Mouse (Mus musculus): Measurements from ENCODE around the gene Atp5mpl.

Atp5mpl gene

DNA sequence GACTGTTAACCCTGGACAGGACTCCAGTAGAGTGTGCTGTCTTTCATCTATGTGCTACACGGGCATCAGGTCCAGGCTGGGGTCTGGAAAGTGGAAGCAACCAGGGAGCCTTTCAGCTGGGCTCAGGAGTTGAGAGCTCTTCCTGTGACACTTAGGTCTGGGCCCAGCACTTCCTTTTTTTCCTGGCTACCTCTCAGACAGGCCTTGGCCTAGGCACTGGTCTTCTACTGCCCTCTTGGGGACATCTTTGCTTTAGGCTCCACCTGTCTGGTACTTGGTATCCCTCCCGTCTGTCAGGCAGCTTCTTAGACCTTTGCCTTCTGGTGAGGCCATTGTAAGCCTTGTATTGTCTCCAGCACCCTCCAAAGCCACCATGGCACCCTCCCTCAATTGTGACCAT lies 20.1 kb downstream of the Atp5mpl start:
- peak; percentile 74 for DNase-seq (ENCODE audit: low spot score)

GRCm38 (mm10) chr12:111945765-111946655 lies 20.8 kb downstream of the Atp5mpl start:
- DNase-seq (ENCODE audit: low spot score): peak; percentile 22

GRCm38 (mm10) chr12:111945115-111945514 lies 21.7 kb downstream of the Atp5mpl start:
- DNase-seq (ENCODE audit: low spot score): peak; percentile 82

- DNase-seq (ENCODE audit: low spot score): peak; percentile 89
These were observed 22.5 kb downstream of the Atp5mpl start for GRCm38 (mm10) chr12:111944065-111944987.

- DNase-seq (ENCODE audit: low spot score): peak; percentile 65
These were observed 23.2 kb downstream of the Atp5mpl start for GRCm38 (mm10) chr12:111943421-111944064.

- peak; percentile 64 for DNase-seq (ENCODE audit: low spot score)
These were observed 28.1 kb downstream of the Atp5mpl start for GRCm38 (mm10) chr12:111938623-111939177.

DNA sequence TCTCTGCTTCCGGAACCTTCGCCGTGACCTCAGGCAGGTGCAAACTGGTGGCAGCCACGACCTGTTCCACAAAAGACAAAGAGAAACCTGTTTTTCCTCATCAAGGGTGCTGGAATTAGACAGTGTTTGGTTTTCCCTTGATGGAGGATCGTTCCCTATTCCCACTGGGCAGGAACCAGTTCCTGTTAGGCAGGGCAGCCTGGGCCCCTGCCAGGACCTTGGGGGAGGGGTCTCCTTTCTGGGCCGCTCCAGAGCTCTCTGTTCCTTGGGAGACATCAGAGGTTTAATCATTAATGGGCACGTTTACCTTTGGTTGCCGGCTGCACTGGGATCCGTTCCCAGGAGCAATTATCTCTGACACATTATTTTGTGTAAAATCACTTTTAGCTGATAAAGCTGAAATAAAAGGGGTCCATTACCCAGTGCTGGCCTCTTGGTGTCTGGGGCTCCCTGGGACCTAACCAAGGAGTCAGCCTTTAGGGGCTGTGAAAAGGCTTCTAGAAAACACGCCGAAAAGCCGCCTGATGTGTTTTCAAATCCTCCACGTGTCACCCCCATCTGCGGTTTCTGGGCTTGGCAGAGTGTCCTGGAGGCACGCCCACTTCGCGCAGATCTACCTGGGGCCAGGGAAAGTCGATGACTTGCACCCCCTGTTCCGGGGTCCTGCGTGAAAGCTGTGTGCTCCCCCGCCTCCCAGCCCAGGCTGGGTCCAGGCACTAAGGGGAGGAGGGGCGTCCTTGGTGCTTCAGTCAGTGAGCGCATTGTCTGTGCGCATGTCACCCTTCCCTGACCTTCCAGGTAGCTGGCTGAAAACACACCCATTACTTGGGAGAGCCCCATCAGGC lies 29.8 kb downstream of the Atp5mpl start:
- DNase-seq (ENCODE audit: low spot score): peak; percentile 83

DNA sequence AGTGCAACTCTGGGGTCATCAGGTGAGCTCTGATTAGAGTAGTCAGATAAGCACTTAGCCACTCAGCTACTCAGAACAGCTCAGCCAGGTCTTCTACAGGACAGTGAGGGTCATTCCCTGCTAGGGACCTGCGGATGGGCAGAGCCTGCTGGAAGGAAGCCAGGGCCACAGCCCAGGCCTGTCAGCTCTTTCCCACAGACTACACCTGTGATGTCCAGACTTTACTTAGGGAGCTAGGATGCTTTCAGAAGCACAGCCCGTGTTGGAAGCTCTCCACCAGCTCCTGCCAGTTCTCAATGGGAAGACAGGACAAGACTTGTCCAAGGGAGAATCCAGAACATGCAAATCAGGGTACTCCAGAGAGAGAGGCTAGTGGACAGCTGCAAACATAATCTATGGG lies 32.8 kb downstream of the Atp5mpl start:
- no peak for DNase-seq (ENCODE audit: low spot score)

DNA sequence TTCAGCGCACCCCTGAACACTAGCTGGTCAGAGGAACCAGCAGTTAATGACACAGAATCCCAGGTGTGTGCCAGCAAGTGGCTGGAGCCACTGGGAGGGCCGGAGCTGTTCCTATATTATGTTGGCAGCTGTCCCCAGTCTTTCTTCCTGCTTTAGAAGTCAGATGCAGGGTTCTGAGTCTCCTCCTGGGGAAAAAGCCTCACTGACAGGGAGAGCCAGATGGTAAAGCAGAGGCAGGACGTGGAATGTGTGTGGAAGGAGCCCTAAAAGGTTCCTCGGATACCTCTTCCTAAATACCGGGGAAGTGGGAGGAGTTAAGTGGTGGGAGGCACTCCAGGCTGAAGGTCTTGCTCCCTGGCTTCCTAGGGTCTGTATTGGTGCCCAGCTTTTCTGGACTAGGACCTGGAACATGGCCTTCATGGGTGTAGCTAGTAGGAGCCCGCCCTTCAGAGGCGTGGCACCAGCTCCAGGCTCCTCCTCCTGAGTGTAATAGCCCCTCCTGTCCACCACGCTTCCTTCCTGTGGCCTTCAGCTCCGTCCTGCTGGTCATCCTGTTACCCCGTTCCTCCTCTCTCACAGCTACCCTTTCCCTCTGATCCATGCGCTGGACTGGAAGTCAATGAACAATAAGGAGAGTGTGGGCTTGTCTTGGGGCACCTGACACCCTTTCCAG lies 33.6 kb downstream of the Atp5mpl start:
- peak; percentile 23 for DNase-seq (ENCODE audit: low spot score)

GRCm38 (mm10) chr12:111932513-111932912 lies 34.3 kb downstream of the Atp5mpl start:
- DNase-seq (ENCODE audit: low spot score): no peak

DNA sequence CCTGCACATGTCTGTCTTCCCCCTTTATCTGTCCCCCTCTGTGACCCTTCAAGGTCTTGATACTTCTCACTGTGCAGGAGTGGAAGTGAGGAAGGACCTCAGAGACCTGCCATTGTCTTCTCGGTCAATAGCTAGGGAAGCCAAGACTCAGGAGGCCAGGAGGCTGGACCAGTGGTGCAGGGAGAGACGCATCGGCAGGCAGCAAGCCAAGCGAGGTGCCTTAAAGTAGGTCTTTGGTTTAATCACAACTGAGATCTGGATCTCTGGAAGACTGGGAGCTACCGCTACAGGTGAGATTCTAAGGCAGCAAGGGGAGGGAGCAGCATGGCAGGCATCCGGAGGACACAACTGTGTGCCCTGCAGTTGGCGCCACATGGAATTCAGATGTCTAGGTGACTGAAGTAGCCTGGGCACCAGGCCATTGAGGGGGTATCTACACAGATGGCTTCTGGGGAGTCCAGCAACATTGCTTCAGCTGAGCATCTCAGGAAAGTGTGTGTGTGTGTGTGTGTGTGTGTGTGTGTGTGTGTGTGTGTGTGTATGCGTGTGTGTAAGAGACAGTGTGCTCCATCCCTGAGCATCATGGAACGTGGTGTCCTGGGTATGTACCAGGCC lies 35.3 kb downstream of the Atp5mpl start:
- no peak for DNase-seq (ENCODE audit: low spot score)

GRCm38 (mm10) chr12:111928411-111928966 lies 38.3 kb downstream of the Atp5mpl start:
- DNase-seq (ENCODE audit: low spot score): no peak

DNA sequence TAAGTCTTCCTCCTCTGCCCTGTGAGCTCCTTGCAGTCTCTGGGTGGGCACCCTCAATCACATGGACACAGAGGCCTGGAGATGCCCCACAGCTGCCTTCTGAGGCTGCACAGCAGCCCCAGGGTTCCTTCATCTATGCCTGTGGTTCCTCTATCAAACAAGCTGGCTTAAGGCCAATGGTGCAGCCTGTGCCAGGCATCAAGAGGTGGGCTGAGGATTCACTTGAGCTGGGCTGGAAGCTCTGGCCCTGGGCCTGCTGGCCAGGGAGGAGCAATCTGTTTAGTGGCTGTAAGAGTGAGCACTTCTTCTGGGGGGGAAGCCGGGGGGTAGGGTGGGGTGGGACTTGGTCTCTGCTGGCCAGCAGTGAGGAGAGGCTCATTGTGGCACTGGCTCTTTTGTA lies 39.4 kb downstream of the Atp5mpl start:
- DNase-seq (ENCODE audit: low spot score): no peak

GRCm38 (mm10) chr12:111923117-111923516 lies 43.7 kb downstream of the Atp5mpl start:
- no peak for DNase-seq (ENCODE audit: low spot score)

DNA sequence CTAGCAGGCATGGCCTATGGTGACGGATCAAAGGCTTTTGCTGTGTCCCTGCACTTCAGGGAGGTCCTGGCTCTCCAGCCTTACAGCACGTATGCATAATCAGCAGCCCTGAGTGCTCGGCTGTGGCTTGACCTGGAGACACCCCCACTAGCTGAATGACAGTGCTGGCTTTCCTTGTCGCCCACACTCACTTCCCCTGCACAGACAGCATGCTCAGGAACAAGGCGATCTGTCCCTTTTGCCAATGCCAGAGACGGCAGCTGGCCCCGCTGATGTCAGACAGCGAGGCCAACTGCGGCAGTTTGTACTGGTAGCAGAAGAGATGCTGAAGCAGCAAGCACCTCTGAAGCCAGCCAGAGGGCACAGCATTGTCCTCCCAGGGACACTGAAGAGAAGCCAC lies 46.7 kb downstream of the Atp5mpl start:
- DNase-seq (ENCODE audit: low spot score): no peak

- DNase-seq (ENCODE audit: low spot score): no peak
These were observed 50.1 kb downstream of the Atp5mpl start for GRCm38 (mm10) chr12:111916514-111917217.

DNA sequence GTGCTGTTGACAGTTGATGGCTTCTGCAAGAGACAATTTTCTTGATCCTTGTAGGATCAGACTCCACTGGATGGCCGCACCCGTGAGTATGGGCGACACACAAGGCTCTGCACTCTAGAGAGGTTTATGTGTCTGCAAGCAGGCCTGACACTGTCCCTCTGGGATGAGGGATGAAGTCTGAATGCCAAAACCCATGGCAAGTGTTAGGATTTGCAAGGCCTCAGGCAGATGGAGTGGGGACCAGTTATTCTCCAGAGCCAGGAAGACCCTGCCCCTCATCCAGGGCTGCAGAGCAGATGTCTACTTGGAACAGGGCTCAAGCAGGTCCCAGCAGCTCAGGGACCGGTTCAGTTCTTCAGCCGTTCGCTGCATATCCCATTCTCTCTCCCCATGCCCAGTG lies 51.0 kb downstream of the Atp5mpl start:
- DNase-seq (ENCODE audit: low spot score): no peak

GRCm38 (mm10) chr12:111914031-111914430 lies 52.7 kb downstream of the Atp5mpl start:
- DNase-seq (ENCODE audit: low spot score): no peak

DNA sequence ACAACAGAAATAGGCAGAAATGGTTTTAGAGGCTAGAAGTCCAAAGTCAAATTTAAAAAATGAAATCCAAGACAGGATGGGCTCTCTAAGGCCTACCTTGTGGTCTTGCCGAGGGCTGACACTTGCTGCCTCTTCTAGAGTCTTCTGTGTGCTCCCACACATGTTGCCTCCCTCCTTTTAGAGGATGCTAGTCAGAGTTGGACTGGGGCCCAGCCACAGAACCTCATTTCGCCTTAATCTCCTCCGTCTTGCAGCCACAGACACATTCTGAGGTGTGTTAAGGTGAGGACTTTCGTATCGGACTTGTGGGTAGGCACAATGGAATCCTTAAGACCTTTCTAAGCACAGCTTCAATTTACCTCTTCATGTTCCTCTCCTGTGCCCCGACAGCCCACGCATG lies 54.0 kb downstream of the Atp5mpl start:
- no peak for DNase-seq (ENCODE audit: low spot score)
